Mouse (Mus musculus) bone marrow macrophage, adult 2 months (primary cell): ENCODE measurements around the gene Uck1.

ENCODE experiments used
- CTCF ChIP-seq: IDR thresholded peaks from 2 replicates; pipeline ENCODE4 v1.5.1; 2012; ENCODE audit warnings: low read depth, mild to moderate bottlenecking, low read length, moderate library complexity
- POLR2A ChIP-seq: IDR thresholded peaks from 2 replicates; pipeline ENCODE4 v1.6.1; 2012; ENCODE audit warnings: mild to moderate bottlenecking, low read depth, low read length, borderline replicate concordance

DNA sequence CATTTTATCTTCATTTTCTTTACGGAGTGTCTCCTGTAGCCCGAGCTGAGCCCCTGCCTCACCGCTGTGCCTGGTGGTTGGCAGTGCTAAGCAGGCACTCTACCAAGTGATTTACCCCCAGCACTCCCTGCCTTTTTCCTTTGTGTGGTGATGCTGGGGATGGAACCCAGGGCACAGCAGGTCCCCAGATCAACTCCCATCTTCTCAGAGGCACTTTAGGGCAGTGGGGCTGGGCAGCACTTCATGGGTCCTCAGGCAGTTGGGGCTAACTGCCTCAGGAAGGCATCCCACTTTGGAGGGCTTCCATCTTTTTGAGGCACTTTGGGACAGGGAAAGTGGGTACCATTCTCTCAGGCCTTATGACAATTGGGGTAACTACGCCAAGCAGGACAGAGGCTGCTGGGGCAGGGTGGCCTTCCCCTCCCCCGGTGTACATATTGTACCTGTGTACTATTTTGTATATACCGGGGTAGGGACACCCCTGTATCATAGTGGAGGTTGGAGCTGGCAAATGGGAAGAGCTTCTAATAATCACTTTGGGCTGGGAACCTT lies 47.4 kb upstream of the Uck1 start:
- no peak for TF ChIP-seq CTCF
- TF ChIP-seq POLR2A, result no peak
